Mouse (Mus musculus): ENCODE measurements at regions not wholly inside any gene's neighbourhood (a gene's known extent, or its start where the extent isn't known, plus 50 kb on each side); places are given as distances from the start of the nearest gene placed in this dataset.

- TF ChIP-seq EP300 (IDR thresholded peaks at IDR 0.05; ENCODE audit: insufficient read depth, low read depth, low read length) (no peak), CTCF (IDR thresholded peaks at IDR 0.05; ENCODE audit: low read depth, low read length) (no peak)
Observed at GRCm38 (mm10) chr16:93344555-93344954, 259.3 kb downstream of the Setd4 start.
